9 mouse cellular contexts compared by ENCODE assay signal in genomic region chr3:82904211-82904908, GRCm38 (mm10). TPM values are rescaled to one million over a fixed set of nuclear protein-coding genes. Genes with fewer than 3 reads are reported as not detected.
DNase-seq lines count a peak whose midpoint lies in the region; ATAC-seq and TF ChIP-seq lines count a peak whose summit lies in the region.
"Had no signal": no experiment of that assay in that cellular context is flagged by ENCODE, and none has a peak within 500 bp of the region (broad histone marks: within the 10 kb centered on the region; RNA-seq: fewer than 3 reads in every experiment).

No protein-coding gene starts in this region.

- WGBS in embryonic facial prominence, embryonic 13.5 days, result under 1% methylated on average over 31 of the region's 31 CpGs
- WGBS in kidney, postnatal 0 days, result under 1% methylated on average over 31 of the region's 31 CpGs
- 1% methylated on average over 31 of the region's 31 CpGs for WGBS in midbrain, embryonic 15.5 days

- peak overlapping the region; percentile 41; the same call in 1 of the 2 replicates for H3K9ac ChIP-seq in embryonic facial prominence, embryonic 13.5 days
- no peak overlapping the region for H3K9ac ChIP-seq in kidney, postnatal 0 days (ENCODE audit: low read depth, low read length)
- H3K9ac ChIP-seq in midbrain, embryonic 15.5 days, result peak overlapping the region; percentile 44

- peaks cover 14% of the 10 kb centered on the region for H3K4me1 ChIP-seq in embryonic facial prominence, embryonic 13.5 days
- 0 out of 2 replicates have a peak, but pooled peaks cover 5% of the 10 kb centered on the region for H3K4me1 ChIP-seq in kidney, postnatal 0 days (replicated peaks; ENCODE audit: insufficient read depth, low read length)
- peaks cover 13% of the 10 kb centered on the region for H3K4me1 ChIP-seq in midbrain, embryonic 15.5 days

- DNase-seq in layer of hippocampus, adult 2 months (ENCODE audit: low spot score in 2 of 2), result no peak
- DNase-seq in layer of hippocampus, postnatal 36 days, result no peak
- DNase-seq in kidney, postnatal 0 days (ENCODE audit: low spot score), result peak; percentile 7
- no peak for DNase-seq in thymus, postnatal 4 days
- DNase-seq in cerebellum, adult 9-11 months, result no peak

- H3K9me3 ChIP-seq in embryonic facial prominence, embryonic 13.5 days, result no peaks in the 10 kb centered on the region
- H3K9me3 ChIP-seq in kidney, postnatal 0 days (replicated peaks; ENCODE audit: low read length), result no peaks in the 10 kb centered on the region
- H3K9me3 ChIP-seq in midbrain, embryonic 15.5 days, result no peaks in the 10 kb centered on the region

- peak overlapping the region; percentile 89 for H3K4me2 ChIP-seq in embryonic facial prominence, embryonic 13.5 days
- peak overlapping the region; percentile 67 for H3K4me2 ChIP-seq in kidney, postnatal 0 days (ENCODE audit: low read length)
- peak overlapping the region; percentile 97 for H3K4me2 ChIP-seq in midbrain, embryonic 15.5 days

- H3K27ac ChIP-seq in layer of hippocampus, adult 2 months, result no peak overlapping the region
- no peak overlapping the region for H3K27ac ChIP-seq in embryonic facial prominence, embryonic 13.5 days
- H3K27ac ChIP-seq in kidney, postnatal 0 days, result no peak overlapping the region
- no peak overlapping the region for H3K27ac ChIP-seq in midbrain, embryonic 15.5 days
- H3K27ac ChIP-seq: macrophage had no signal

- H3K36me3 ChIP-seq in embryonic facial prominence, embryonic 13.5 days, result no peaks in the 10 kb centered on the region
- H3K36me3 ChIP-seq in kidney, postnatal 0 days (ENCODE audit: insufficient read depth, low read length), result no peaks in the 10 kb centered on the region
- H3K36me3 ChIP-seq in midbrain, embryonic 15.5 days (replicated peaks), result no peaks in the 10 kb centered on the region

- no peak for TF ChIP-seq CTCF in layer of hippocampus, adult 2 months (conservative IDR thresholded peaks at IDR 0.05)
- no peak for TF ChIP-seq CTCF in kidney, postnatal 0 days (IDR thresholded peaks at IDR 0.05; ENCODE audit: low read depth)

- peaks cover 40% of the 10 kb centered on the region for H3K27me3 ChIP-seq in embryonic facial prominence, embryonic 13.5 days
- peaks cover 18% of the 10 kb centered on the region for H3K27me3 ChIP-seq in kidney, postnatal 0 days (ENCODE audit: insufficient read depth, low read length)
- peaks cover 18% of the 10 kb centered on the region for H3K27me3 ChIP-seq in midbrain, embryonic 15.5 days (replicated peaks)

- no peak for ATAC-seq in embryonic facial prominence, embryonic 13.5 days (ENCODE audit: insufficient number of reproducible peaks, insufficient read depth, low FRiP score, low TSS enrichment, low read depth)
- no peak for ATAC-seq in kidney, postnatal 0 days (replicated peaks; ENCODE audit: low FRiP score, low read depth)
- ATAC-seq in midbrain, embryonic 15.5 days (replicated peaks), result peak; percentile 70
- no peak for ATAC-seq in CD4-positive, CD25-positive, alpha-beta regulatory T cell, adult 4 months

- peak overlapping the region; percentile 51 for H3K4me3 ChIP-seq in layer of hippocampus, adult 2 months
- peak overlapping the region; percentile 46 for H3K4me3 ChIP-seq in embryonic facial prominence, embryonic 13.5 days
- peak overlapping the region; percentile 30 for H3K4me3 ChIP-seq in kidney, postnatal 0 days (replicated peaks; ENCODE audit: low read depth, low read length)
- peak overlapping the region; percentile 55 for H3K4me3 ChIP-seq in midbrain, embryonic 15.5 days

RNA-seq across cellular contexts. Expression of gene Lrat, which starts 0.6 kb away (rescaled TPM):
- under 1 TPM in 1 of 2 experiments, not detected in 1; 0.08 TPM for total RNA-seq in layer of hippocampus, adult 2 months (2021)
- total RNA-seq in layer of hippocampus, postnatal 36 days (2021), result not detected
- polyA plus RNA-seq in embryonic facial prominence, embryonic 13.5 days (2015; fragmentation: Nextera tagmentation; extraction: Ambion mirVana), result 0.14 TPM in 1 of 2 replicates, not detected in the other
- polyA plus RNA-seq in kidney, postnatal 0 days (2015; fragmentation: Nextera tagmentation; extraction: Ambion mirVana), result 0.09 and 0.11 TPM in 2 replicates
- 0.15 and 0.31 TPM in 2 replicates for polyA plus RNA-seq in midbrain, embryonic 15.5 days (2015; fragmentation: Nextera tagmentation; extraction: Ambion mirVana)
- not detected for polyA plus RNA-seq in CD4-positive, CD25-positive, alpha-beta regulatory T cell, adult 4 months (2017; shearing (Covaris generic))
- polyA plus RNA-seq: macrophage had no signal

RNA-seq across cellular contexts. Expression of gene Rbm46, which starts 28.1 kb away (rescaled TPM):
- 1 to 10 TPM; 1.6 to 1.8 TPM for total RNA-seq in layer of hippocampus, adult 2 months (2021)
- 1 to 10 TPM in 1 of 2 experiments, under 1 TPM in 1; 0.80 to 1.0 TPM for total RNA-seq in layer of hippocampus, postnatal 36 days (2021)
- polyA plus RNA-seq in embryonic facial prominence, embryonic 13.5 days (2015; fragmentation: Nextera tagmentation; extraction: Ambion mirVana), result 4.1 and 5.0 TPM in 2 replicates
- 2.3 and 2.5 TPM in 2 replicates for polyA plus RNA-seq in kidney, postnatal 0 days (2015; fragmentation: Nextera tagmentation; extraction: Ambion mirVana)
- 1.6 and 1.8 TPM in 2 replicates for polyA plus RNA-seq in midbrain, embryonic 15.5 days (2015; fragmentation: Nextera tagmentation; extraction: Ambion mirVana)
- not detected for polyA plus RNA-seq in CD4-positive, CD25-positive, alpha-beta regulatory T cell, adult 4 months (2017; shearing (Covaris generic))
- polyA plus RNA-seq: macrophage had no signal
